15 mouse cellular contexts compared by ENCODE assay signal in the genomic region with DNA sequence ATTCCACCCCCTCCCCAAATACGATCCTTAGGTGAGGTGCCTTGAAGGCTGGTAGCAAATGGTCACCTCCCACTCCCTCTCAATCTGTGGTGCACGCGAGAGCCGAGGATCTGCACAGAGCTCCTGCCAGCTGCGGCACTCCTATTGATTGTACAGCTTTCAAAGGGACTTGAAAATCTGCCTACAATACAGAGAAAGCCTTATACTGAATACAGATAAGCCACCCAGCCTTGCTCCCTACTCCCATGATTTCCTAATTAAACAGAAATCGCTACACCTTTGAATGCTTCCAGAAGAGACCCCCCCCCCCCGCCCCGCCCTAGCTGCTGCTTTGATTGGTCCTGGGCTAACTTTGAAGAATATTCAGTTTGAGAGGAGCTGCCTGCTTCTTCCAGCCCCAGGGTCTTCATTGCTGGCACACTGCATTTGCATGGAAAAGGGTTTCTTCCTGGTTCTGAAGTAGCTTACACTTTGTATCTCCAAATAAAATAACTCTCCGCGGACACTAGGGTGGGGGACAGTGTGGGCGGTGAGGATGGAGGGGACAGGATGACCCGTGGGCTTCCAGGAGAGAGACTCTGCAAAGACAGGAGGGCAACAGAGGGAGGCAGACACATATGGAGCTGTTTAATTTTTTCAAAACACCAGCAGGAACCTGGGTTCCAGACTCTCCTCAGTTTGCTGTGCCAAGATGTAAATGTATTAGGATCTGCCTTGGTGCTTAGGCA. TPM values are rescaled to one million over a fixed set of nuclear protein-coding genes. Genes with fewer than 3 reads are reported as not detected.
A peak's percentile ranks its signal among the peaks of the same experiment; 100 is the strongest.
DNase-seq lines count a peak whose midpoint lies in the region; ATAC-seq lines count a peak whose summit lies in the region.
"Had no signal": no experiment of that assay in that cellular context is flagged by ENCODE, and none has a peak within 500 bp of the region (broad histone marks: within the 10 kb centered on the region; RNA-seq: fewer than 3 reads in every experiment).

No protein-coding gene starts in this region.

- H3K9me3 ChIP-seq in forebrain, embryonic 16.5 days (ENCODE audit: control insufficient read depth, low read length), result peaks cover 2% of the 10 kb centered on the region; the same call in 1 of the 2 replicates
- H3K9me3 ChIP-seq in midbrain, embryonic 11.5 days (ENCODE audit: control insufficient read depth, low read length), result no peaks in the 10 kb centered on the region
- no peaks in the 10 kb centered on the region for H3K9me3 ChIP-seq in stomach, embryonic 16.5 days (replicated peaks; ENCODE audit: control insufficient read depth, low read length)
- H3K9me3 ChIP-seq: liver, embryonic 12.5 days had no signal

- no peak overlapping the region for H3K4me3 ChIP-seq in forebrain, embryonic 16.5 days (replicated peaks; ENCODE audit: low read length)
- H3K4me3 ChIP-seq in midbrain, embryonic 11.5 days (ENCODE audit: low read depth, low read length), result no peak overlapping the region
- H3K4me3 ChIP-seq in stomach, embryonic 16.5 days (replicated peaks; ENCODE audit: low read length), result no peak overlapping the region
- H3K4me3 ChIP-seq: heart, adult 2 months; liver, embryonic 12.5 days had no signal

- WGBS in forebrain, embryonic 16.5 days, result 17% methylated on average over 12 of the region's 12 CpGs
- WGBS in midbrain, embryonic 11.5 days, result 46% methylated on average over 12 of the region's 12 CpGs
- 53% methylated on average over 12 of the region's 12 CpGs for WGBS in stomach, embryonic 16.5 days

- no peaks in the 10 kb centered on the region for H3K36me3 ChIP-seq in forebrain, embryonic 16.5 days (ENCODE audit: control insufficient read depth, insufficient read depth)
- H3K36me3 ChIP-seq in midbrain, embryonic 11.5 days (ENCODE audit: control insufficient read depth, insufficient read depth, low read length), result no peaks in the 10 kb centered on the region
- H3K36me3 ChIP-seq in stomach, embryonic 16.5 days (ENCODE audit: control insufficient read depth, insufficient read depth, low read length), result no peaks in the 10 kb centered on the region
- H3K36me3 ChIP-seq: liver, embryonic 12.5 days had no signal

- DNase-seq in frontal cortex, postnatal 36 days (ENCODE audit: low spot score in 2 of 2), result no peak
- peak; percentile 79 for DNase-seq in midbrain, embryonic 11.5 days (ENCODE audit: low spot score, missing footprints)
- DNase-seq in heart, adult 18-20 months, result no peak
- no peak for DNase-seq in left cerebral cortex, postnatal 14 days (ENCODE audit: low spot score in 2 of 2)
- DNase-seq in right cerebral cortex, adult 2 months (ENCODE audit: low spot score in 2 of 2), result no peak
- DNase-seq: adrenal gland, postnatal 14 days; heart, adult 2 months; heart, postnatal 10 days; kidney, adult 11 months; kidney, postnatal 36 days had no signal

- intact Hi-C loops in left cerebral cortex, postnatal 14 days (cut with DNase I), result no loop called here

- H3K4me1 ChIP-seq in forebrain, embryonic 16.5 days (replicated peaks; ENCODE audit: control insufficient read depth, insufficient read depth, low read length), result peaks cover 20% of the 10 kb centered on the region
- peaks cover 18% of the 10 kb centered on the region for H3K4me1 ChIP-seq in midbrain, embryonic 11.5 days (ENCODE audit: control insufficient read depth, insufficient read depth, low read length)
- H3K4me1 ChIP-seq in stomach, embryonic 16.5 days (ENCODE audit: control insufficient read depth, insufficient read depth, low read length), result peaks cover 5% of the 10 kb centered on the region; the same call in 1 of the 2 replicates
- H3K4me1 ChIP-seq: liver, embryonic 12.5 days had no signal

- H3K27ac ChIP-seq in forebrain, embryonic 16.5 days (ENCODE audit: low read length), result peak overlapping the region; percentile 76
- peak overlapping the region; percentile 67; the same call in 1 of the 2 replicates for H3K27ac ChIP-seq in midbrain, embryonic 11.5 days (ENCODE audit: low read depth, low read length)
- no peak overlapping the region for H3K27ac ChIP-seq in stomach, embryonic 16.5 days (ENCODE audit: low read length)
- H3K27ac ChIP-seq: heart, adult 2 months; liver, embryonic 12.5 days had no signal

- H3K9ac ChIP-seq in forebrain, embryonic 16.5 days (replicated peaks; ENCODE audit: low read depth, low read length), result no peak overlapping the region
- peak overlapping the region; percentile 20; the same call in 1 of the 2 replicates for H3K9ac ChIP-seq in midbrain, embryonic 11.5 days (ENCODE audit: low read length)
- no peak overlapping the region for H3K9ac ChIP-seq in stomach, embryonic 16.5 days (ENCODE audit: low read length)
- H3K9ac ChIP-seq: liver, embryonic 12.5 days had no signal

- peak; percentile 69; the same call in 1 of the 2 replicates for ATAC-seq in frontal cortex, adult (ENCODE audit: low TSS enrichment)
- peak; percentile 73 for ATAC-seq in forebrain, embryonic 16.5 days
- ATAC-seq in midbrain, embryonic 11.5 days (ENCODE audit: low FRiP score), result peak; percentile 80
- peak; percentile 53 for ATAC-seq in stomach, embryonic 16.5 days (ENCODE audit: insufficient read depth, low FRiP score)
- ATAC-seq: liver, embryonic 12.5 days; lung, postnatal 0 days had no signal

- H3K4me2 ChIP-seq in forebrain, embryonic 16.5 days (ENCODE audit: low read length), result peak overlapping the region; percentile 1; the same call in 1 of the 2 replicates
- no peak overlapping the region for H3K4me2 ChIP-seq in midbrain, embryonic 11.5 days
- H3K4me2 ChIP-seq in stomach, embryonic 16.5 days (ENCODE audit: low read depth, low read length), result no peak overlapping the region
- H3K4me2 ChIP-seq: liver, embryonic 12.5 days had no signal

- no peaks in the 10 kb centered on the region for H3K27me3 ChIP-seq in forebrain, embryonic 16.5 days (replicated peaks; ENCODE audit: control insufficient read depth, insufficient read depth, low read length)
- H3K27me3 ChIP-seq in midbrain, embryonic 11.5 days (ENCODE audit: control insufficient read depth, insufficient read depth, low read length), result no peaks in the 10 kb centered on the region
- no peaks in the 10 kb centered on the region for H3K27me3 ChIP-seq in stomach, embryonic 16.5 days (ENCODE audit: control insufficient read depth, insufficient read depth, low read length)
- H3K27me3 ChIP-seq: liver, embryonic 12.5 days had no signal

RNA-seq across cellular contexts. Expression of a gene that starts 17.4 kb away (rescaled TPM):
- polyA plus RNA-seq in forebrain, embryonic 16.5 days (2015; fragmentation: Nextera tagmentation; extraction: Ambion mirVana), result 70.3 and 87.5 TPM in 2 replicates
- 12.4 and 12.6 TPM in 2 replicates for polyA plus RNA-seq in midbrain, embryonic 11.5 days (2014; fragmentation: Nextera tagmentation; extraction: Ambion mirVana)
- 1.6 and 2.3 TPM in 2 replicates for polyA plus RNA-seq in stomach, embryonic 16.5 days (2015; fragmentation: Nextera tagmentation; extraction: Ambion mirVana)
- total RNA-seq in heart, adult 18-20 months (2021), result not detected
- total RNA-seq in left cerebral cortex, postnatal 14 days (2021), result 10 to 100 TPM; 35.7 to 36.2 TPM
- total RNA-seq: heart, adult 2 months; heart, postnatal 10 days had no signal
- polyA plus RNA-seq: heart, adult 2 months had no signal

RNA-seq across cellular contexts. Expression of a gene that starts 47.2 kb away (rescaled TPM):
- 35.5 and 36.3 TPM in 2 replicates for polyA plus RNA-seq in forebrain, embryonic 16.5 days (2015; fragmentation: Nextera tagmentation; extraction: Ambion mirVana)
- polyA plus RNA-seq in midbrain, embryonic 11.5 days (2014; fragmentation: Nextera tagmentation; extraction: Ambion mirVana), result 30.0 and 30.1 TPM in 2 replicates
- 17.3 and 20.8 TPM in 2 replicates for polyA plus RNA-seq in stomach, embryonic 16.5 days (2015; fragmentation: Nextera tagmentation; extraction: Ambion mirVana)
- 10 to 100 TPM; 17.3 to 19.8 TPM for total RNA-seq in heart, adult 18-20 months (2021)
- 10 to 100 TPM; 36.8 to 38.7 TPM for total RNA-seq in left cerebral cortex, postnatal 14 days (2021)

RNA-seq across cellular contexts. Expression of a gene that starts 48.1 kb away (rescaled TPM):
- polyA plus RNA-seq in forebrain, embryonic 16.5 days (2015; fragmentation: Nextera tagmentation; extraction: Ambion mirVana), result 41.6 and 44.4 TPM in 2 replicates
- polyA plus RNA-seq in midbrain, embryonic 11.5 days (2014; fragmentation: Nextera tagmentation; extraction: Ambion mirVana), result 17.7 and 17.8 TPM in 2 replicates
- 47.9 and 50.3 TPM in 2 replicates for polyA plus RNA-seq in stomach, embryonic 16.5 days (2015; fragmentation: Nextera tagmentation; extraction: Ambion mirVana)
- 1 to 10 TPM; 3.3 to 4.8 TPM for total RNA-seq in heart, adult 18-20 months (2021)
- total RNA-seq in left cerebral cortex, postnatal 14 days (2021), result 10 to 100 TPM; 13.9 to 15.3 TPM
